Mouse (Mus musculus): ENCODE measurements around the gene Hdgfl2. TPM values are rescaled to one million over a fixed set of nuclear protein-coding genes. Genes with fewer than 3 reads are reported as not detected.
"Not testable (repeated sequence)": the region's sequence is repeated elsewhere in the genome, so short reads cannot be mapped to it uniquely, and the experiment has no call there.

The Hdgfl2 gene
- polyA plus RNA-seq, 1 experiment from 2014 or later: 101 TPM

- no peak for ATAC-seq (replicated peaks; ENCODE audit: insufficient number of reproducible peaks, low FRiP score, low TSS enrichment, low read depth)
- Histone ChIP-seq H3K4me1 (ENCODE audit: control insufficient read depth, insufficient read depth, low read length) (no peaks in the 10 kb centered on the region), H3K36me3 (replicated peaks; ENCODE audit: control insufficient read depth, insufficient read depth, low read depth, low read length) (peaks cover 10% of the 10 kb centered on the region)
These were observed 23.5 kb downstream of the Hdgfl2 start for GRCm38 (mm10) chr17:56102927-56103326.

GRCm38 (mm10) chr17:56103465-56104285 is 24.2 kb downstream of the Hdgfl2 start:
- Histone ChIP-seq H3K4me1 (ENCODE audit: control insufficient read depth, insufficient read depth, low read length) (no peaks in the 10 kb centered on the region), H3K9ac (replicated peaks; ENCODE audit: low read length) (no peak overlapping the region), H3K36me3 (replicated peaks; ENCODE audit: control insufficient read depth, insufficient read depth, low read depth, low read length) (peaks cover 10% of the 10 kb centered on the region), H3K4me2 (ENCODE audit: low read depth, low read length) (no peak overlapping the region), H3K27me3 (ENCODE audit: control insufficient read depth, insufficient read depth, low read length) (no peaks in the 10 kb centered on the region), H3K4me3 (ENCODE audit: low read depth, low read length) (no peak overlapping the region), H3K27ac (replicated peaks; ENCODE audit: low read depth, low read length) (no peak overlapping the region), H3K9me3 (replicated peaks; ENCODE audit: control insufficient read depth, low read length) (no peaks in the 10 kb centered on the region)
- ATAC-seq (replicated peaks; ENCODE audit: insufficient number of reproducible peaks, low FRiP score, low TSS enrichment, low read depth) (no peak), DNase-seq (ENCODE audit: low spot score) (no peak)
- 94% methylated on average over 8 of the region's 8 CpGs for WGBS

More at GRCm38 (mm10) chr17:56102927-56103326, 23.5 kb downstream of the Hdgfl2 start:
- no peaks in the 10 kb centered on the region for H3K27me3 ChIP-seq (ENCODE audit: control insufficient read depth, insufficient read depth, low read length)
- H3K4me2 ChIP-seq (ENCODE audit: low read depth, low read length): no peak overlapping the region
- 92% methylated on average over 9 of the region's 9 CpGs for WGBS
- H3K9ac ChIP-seq (replicated peaks; ENCODE audit: low read length): no peak overlapping the region
- no peaks in the 10 kb centered on the region for H3K9me3 ChIP-seq (replicated peaks; ENCODE audit: control insufficient read depth, low read length)
- no peak overlapping the region for H3K27ac ChIP-seq (replicated peaks; ENCODE audit: low read depth, low read length)
- DNase-seq (ENCODE audit: low spot score): no peak
- no peak overlapping the region for H3K4me3 ChIP-seq (ENCODE audit: low read depth, low read length)

- H3K36me3 ChIP-seq (replicated peaks; ENCODE audit: control insufficient read depth, insufficient read depth, low read depth, low read length); H3K4me3 ChIP-seq (ENCODE audit: low read depth, low read length); H3K9me3 ChIP-seq (replicated peaks; ENCODE audit: control insufficient read depth, low read length); H3K9ac ChIP-seq (replicated peaks; ENCODE audit: low read length); H3K4me2 ChIP-seq (ENCODE audit: low read depth, low read length); DNase-seq (ENCODE audit: low spot score); ATAC-seq (replicated peaks; ENCODE audit: insufficient number of reproducible peaks, low FRiP score, low TSS enrichment, low read depth); H3K4me1 ChIP-seq (ENCODE audit: control insufficient read depth, insufficient read depth, low read length); H3K27ac ChIP-seq (replicated peaks; ENCODE audit: low read depth, low read length); H3K27me3 ChIP-seq (ENCODE audit: control insufficient read depth, insufficient read depth, low read length): not testable (repeated sequence)
- WGBS: 89% methylated on average over 1 of the region's 5 CpGs
These were observed 25.4 kb downstream of the Hdgfl2 start for GRCm38 (mm10) chr17:56104821-56105220.

GRCm38 (mm10) chr17:56106436-56106835 is 27.0 kb downstream of the Hdgfl2 start:
- not testable (repeated sequence) for H3K4me3 ChIP-seq (ENCODE audit: low read depth, low read length); ATAC-seq (replicated peaks; ENCODE audit: insufficient number of reproducible peaks, low FRiP score, low TSS enrichment, low read depth); H3K36me3 ChIP-seq (replicated peaks; ENCODE audit: control insufficient read depth, insufficient read depth, low read depth, low read length); H3K4me2 ChIP-seq (ENCODE audit: low read depth, low read length); H3K27me3 ChIP-seq (ENCODE audit: control insufficient read depth, insufficient read depth, low read length); H3K27ac ChIP-seq (replicated peaks; ENCODE audit: low read depth, low read length); H3K9ac ChIP-seq (replicated peaks; ENCODE audit: low read length); DNase-seq (ENCODE audit: low spot score); H3K4me1 ChIP-seq (ENCODE audit: control insufficient read depth, insufficient read depth, low read length); H3K9me3 ChIP-seq (replicated peaks; ENCODE audit: control insufficient read depth, low read length)
- WGBS: 95% methylated on average over 4 of the region's 4 CpGs

GRCm38 (mm10) chr17:56106981-56107380 is 27.5 kb downstream of the Hdgfl2 start:
- Histone ChIP-seq H3K4me1 (ENCODE audit: control insufficient read depth, insufficient read depth, low read length) (no peaks in the 10 kb centered on the region), H3K27ac (replicated peaks; ENCODE audit: low read depth, low read length) (no peak overlapping the region), H3K4me2 (ENCODE audit: low read depth, low read length) (no peak overlapping the region), H3K27me3 (ENCODE audit: control insufficient read depth, insufficient read depth, low read length) (no peaks in the 10 kb centered on the region), H3K9ac (replicated peaks; ENCODE audit: low read length) (no peak overlapping the region), H3K9me3 (replicated peaks; ENCODE audit: control insufficient read depth, low read length) (no peaks in the 10 kb centered on the region), H3K36me3 (replicated peaks; ENCODE audit: control insufficient read depth, insufficient read depth, low read depth, low read length) (no peaks in the 10 kb centered on the region; the same call in none of the 2 replicates), H3K4me3 (ENCODE audit: low read depth, low read length) (no peak overlapping the region)
- 83% methylated on average over 4 of the region's 4 CpGs for WGBS
- DNase-seq (ENCODE audit: low spot score) (no peak), ATAC-seq (replicated peaks; ENCODE audit: insufficient number of reproducible peaks, low FRiP score, low TSS enrichment, low read depth) (no peak)

DNA sequence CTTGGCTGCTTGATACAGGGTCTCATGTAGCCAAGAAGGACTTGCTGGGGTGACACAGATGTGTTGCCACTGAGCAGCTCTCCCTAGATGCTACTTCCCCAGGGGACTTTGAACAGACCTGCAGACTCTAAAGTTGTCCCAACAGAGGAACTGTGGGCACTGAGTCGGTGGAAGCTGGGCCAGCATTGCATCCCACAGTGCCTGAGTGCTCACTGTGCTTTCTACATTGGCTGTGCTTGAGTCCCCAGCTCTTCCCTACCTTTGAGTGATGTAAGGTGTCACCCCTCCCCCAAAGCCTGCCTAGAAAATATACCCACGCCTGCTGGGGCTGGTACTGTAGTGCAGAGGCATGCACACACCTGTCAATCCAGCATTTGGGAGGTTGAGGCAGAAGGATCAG is 28.3 kb downstream of the Hdgfl2 start:
- no peaks in the 10 kb centered on the region for H3K27me3 ChIP-seq (ENCODE audit: control insufficient read depth, insufficient read depth, low read length)
- no peak overlapping the region for H3K4me2 ChIP-seq (ENCODE audit: low read depth, low read length)
- no peak overlapping the region for H3K27ac ChIP-seq (replicated peaks; ENCODE audit: low read depth, low read length)
- no peak for ATAC-seq (replicated peaks; ENCODE audit: insufficient number of reproducible peaks, low FRiP score, low TSS enrichment, low read depth)
- WGBS: 63% methylated on average over 2 of the region's 2 CpGs
- H3K9ac ChIP-seq (replicated peaks; ENCODE audit: low read length): no peak overlapping the region
- no peak for DNase-seq (ENCODE audit: low spot score)
- no peaks in the 10 kb centered on the region for H3K4me1 ChIP-seq (ENCODE audit: control insufficient read depth, insufficient read depth, low read length)
- no peak overlapping the region for H3K4me3 ChIP-seq (ENCODE audit: low read depth, low read length)
- no peaks in the 10 kb centered on the region for H3K9me3 ChIP-seq (replicated peaks; ENCODE audit: control insufficient read depth, low read length)
- H3K36me3 ChIP-seq (replicated peaks; ENCODE audit: control insufficient read depth, insufficient read depth, low read depth, low read length): no peaks in the 10 kb centered on the region

GRCm38 (mm10) chr17:56108334-56109044 is 29.1 kb downstream of the Hdgfl2 start:
- H3K4me3 ChIP-seq (ENCODE audit: low read depth, low read length): no peak overlapping the region
- no peak overlapping the region for H3K9ac ChIP-seq (replicated peaks; ENCODE audit: low read length)
- DNase-seq (ENCODE audit: low spot score) (no peak), ATAC-seq (replicated peaks; ENCODE audit: insufficient number of reproducible peaks, low FRiP score, low TSS enrichment, low read depth) (no peak)
- no peaks in the 10 kb centered on the region for H3K36me3 ChIP-seq (replicated peaks; ENCODE audit: control insufficient read depth, insufficient read depth, low read depth, low read length)
- H3K4me1 ChIP-seq (ENCODE audit: control insufficient read depth, insufficient read depth, low read length): no peaks in the 10 kb centered on the region
- H3K4me2 ChIP-seq (ENCODE audit: low read depth, low read length): no peak overlapping the region
- WGBS: 82% methylated on average over 6 of the region's 6 CpGs
- no peak overlapping the region for H3K27ac ChIP-seq (replicated peaks; ENCODE audit: low read depth, low read length)
- no peaks in the 10 kb centered on the region for H3K27me3 ChIP-seq (ENCODE audit: control insufficient read depth, insufficient read depth, low read length)
- H3K9me3 ChIP-seq (replicated peaks; ENCODE audit: control insufficient read depth, low read length): no peaks in the 10 kb centered on the region

All from embryonic facial prominence, embryonic 11.5 days (tissue).